Mouse (Mus musculus): ENCODE measurements around the gene Ly6g5b. TPM values are rescaled to one million over a fixed set of nuclear protein-coding genes. Genes with fewer than 3 reads are reported as not detected.

Gene Ly6g5b
- polyA plus RNA-seq (2015; fragmentation: Nextera tagmentation; extraction: Ambion mirVana), result 0.91 and 1.1 TPM in 2 replicates

DNA sequence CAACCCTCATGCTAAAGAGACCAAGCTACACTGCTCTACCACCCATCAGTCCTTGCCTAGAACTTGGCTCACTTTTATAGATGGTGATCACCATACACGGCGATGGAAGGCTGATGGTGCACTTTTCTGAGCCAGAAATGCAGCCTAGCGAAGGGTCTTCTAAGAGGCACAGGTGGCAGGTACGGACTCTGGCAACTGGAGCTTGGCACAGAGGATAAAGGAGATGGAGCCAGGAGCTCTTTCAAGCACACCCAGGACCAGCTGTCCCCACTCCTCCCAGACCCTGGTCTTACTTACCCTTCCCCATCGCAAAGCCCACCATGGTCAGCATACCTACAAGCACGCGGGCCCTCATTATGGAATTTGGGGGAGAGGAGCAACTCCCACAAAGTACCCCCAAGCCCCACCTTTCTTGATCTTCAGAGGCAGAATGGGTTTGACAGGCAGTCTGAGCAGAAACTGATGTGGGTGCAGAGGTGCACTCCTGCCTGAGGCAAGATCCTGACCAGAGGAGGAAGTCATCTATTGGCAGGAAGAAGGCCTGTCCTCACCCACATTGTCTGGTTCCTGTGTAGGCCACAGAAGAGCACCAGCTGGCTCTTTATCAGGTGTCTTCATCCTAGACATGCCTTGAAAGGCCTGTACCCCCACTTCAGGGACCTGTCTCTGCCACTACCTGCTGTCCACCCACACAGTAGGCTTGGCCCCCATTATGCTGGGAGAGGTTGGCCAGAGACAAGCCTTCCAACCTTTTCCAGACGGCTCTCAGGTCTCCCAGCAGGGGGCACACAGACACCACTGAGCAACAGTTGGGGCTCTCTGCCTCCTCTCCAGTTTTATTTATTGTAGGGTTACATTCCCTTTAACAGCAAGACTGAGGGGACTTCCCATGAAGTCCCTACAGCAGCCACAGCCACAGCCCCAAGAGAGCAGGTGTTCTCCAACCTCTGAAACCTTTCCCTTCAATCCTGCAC lies at the start of gene Ly6g5b:
Gene Ly6g5b, minus strand, starts transcription at position 383 of the 974 bp plus-strand sequence.
- ATAC-seq (ENCODE audit: low FRiP score, low read depth), result no peak
- Histone ChIP-seq H3K4me2 (replicated peaks) (no peak within 1 kb of the TSS), H3K4me1 (peaks cover 9% of the 10 kb centered on the region), H3K9me3 (no peaks in the 10 kb centered on the region), H3K36me3 (peaks cover 47% of the 10 kb centered on the region), H3K4me3 (no peak within 1 kb of the TSS), H3K27ac (no peak within 1 kb of the TSS), H3K9ac (no peak within 1 kb of the TSS), H3K27me3 (no peaks in the 10 kb centered on the region)
- WGBS, result 81% methylated on average over 8 of the region's 8 CpGs

GRCm38 (mm10) chr17:35164218-35164567 lies 49.0 kb upstream of the Ly6g5b start:
- Histone ChIP-seq H3K4me2 (replicated peaks) (peak overlapping the region; percentile 99), H3K4me3 (peak overlapping the region; percentile 100), H3K27me3 (no peaks in the 10 kb centered on the region), H3K27ac (peak overlapping the region; percentile 95), H3K36me3 (peaks cover 38% of the 10 kb centered on the region), H3K9ac (peak overlapping the region; percentile 100), H3K4me1 (peaks cover 33% of the 10 kb centered on the region), H3K9me3 (no peaks in the 10 kb centered on the region)
- under 1% methylated on average over 17 of the region's 28 CpGs for WGBS
- no peak for ATAC-seq (ENCODE audit: low FRiP score, low read depth)

DNA sequence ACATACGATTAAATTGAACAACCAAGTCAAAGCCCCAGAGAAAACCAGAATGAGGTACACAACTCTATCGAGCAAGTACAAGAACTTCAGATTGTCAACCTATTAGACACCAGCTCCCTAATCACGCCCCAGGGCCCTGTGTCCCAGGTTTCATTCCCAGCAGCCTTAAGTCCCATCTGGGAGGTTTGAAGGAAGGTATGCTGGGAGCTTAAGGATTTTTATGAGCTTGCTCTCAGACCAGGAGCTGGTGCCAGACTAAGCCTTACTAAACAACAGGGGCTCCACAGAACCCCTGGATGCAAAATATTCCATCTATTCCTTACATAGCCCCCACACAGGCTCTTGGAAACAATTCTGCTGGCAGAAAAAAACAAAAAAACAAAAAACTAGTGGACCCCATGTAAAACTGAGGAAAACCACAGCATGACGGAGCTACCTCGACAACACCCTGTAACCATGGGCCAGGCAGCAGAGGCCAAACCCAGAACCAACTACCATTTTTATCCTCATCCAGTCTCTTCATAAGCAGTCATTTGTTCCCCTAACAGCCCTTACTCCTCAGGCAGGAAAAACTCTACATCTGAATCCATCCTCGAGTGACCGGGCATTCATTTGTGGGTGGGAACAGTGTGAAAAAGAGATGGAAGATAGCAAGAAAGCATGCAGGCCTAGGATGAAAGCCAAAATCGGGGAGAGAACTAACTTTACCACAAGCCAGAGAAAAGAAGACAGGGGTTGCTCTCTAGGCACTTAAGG lies 48.3 kb upstream of the Ly6g5b start:
- no peak for ATAC-seq (ENCODE audit: low FRiP score, low read depth)
- H3K4me1 ChIP-seq, result peaks cover 33% of the 10 kb centered on the region
- no peaks in the 10 kb centered on the region for H3K9me3 ChIP-seq
- no peaks in the 10 kb centered on the region for H3K27me3 ChIP-seq
- H3K4me3 ChIP-seq, result peak overlapping the region; percentile 100
- H3K4me2 ChIP-seq (replicated peaks), result peak overlapping the region; percentile 99
- H3K36me3 ChIP-seq, result peaks cover 45% of the 10 kb centered on the region
- WGBS, result 9% methylated on average over 8 of the region's 8 CpGs
- peak overlapping the region; percentile 95 for H3K27ac ChIP-seq
- peak overlapping the region; percentile 100 for H3K9ac ChIP-seq

DNA sequence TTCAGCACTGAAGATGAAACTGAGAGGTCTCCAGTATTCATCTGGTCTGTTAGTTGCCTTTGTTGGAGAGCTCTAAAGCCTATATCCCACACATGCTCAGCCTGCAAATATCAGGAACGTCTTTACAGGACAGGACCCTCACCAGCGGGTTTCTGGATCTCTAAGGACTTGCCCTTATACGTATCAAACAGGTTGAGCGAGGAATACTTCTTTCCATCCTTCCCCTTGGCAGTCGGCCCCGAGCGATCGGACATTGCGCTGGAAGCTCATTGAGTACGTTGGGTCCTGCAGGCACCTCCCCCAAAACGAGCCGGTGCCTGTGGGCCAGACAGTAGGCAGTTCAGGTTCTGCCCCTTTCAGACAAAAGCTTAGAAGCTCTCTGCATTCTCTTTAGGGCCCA lies 47.5 kb upstream of the Ly6g5b start:
- H3K27ac ChIP-seq, result no peak overlapping the region
- no peaks in the 10 kb centered on the region for H3K27me3 ChIP-seq
- 53% methylated on average over 12 of the region's 12 CpGs for WGBS
- peak overlapping the region; percentile 100 for H3K9ac ChIP-seq
- H3K4me3 ChIP-seq, result peak overlapping the region; percentile 100
- H3K4me1 ChIP-seq, result peaks cover 33% of the 10 kb centered on the region
- ATAC-seq (ENCODE audit: low FRiP score, low read depth), result no peak
- H3K9me3 ChIP-seq, result no peaks in the 10 kb centered on the region
- peak overlapping the region; percentile 99 for H3K4me2 ChIP-seq (replicated peaks)
- peaks cover 52% of the 10 kb centered on the region for H3K36me3 ChIP-seq

DNA sequence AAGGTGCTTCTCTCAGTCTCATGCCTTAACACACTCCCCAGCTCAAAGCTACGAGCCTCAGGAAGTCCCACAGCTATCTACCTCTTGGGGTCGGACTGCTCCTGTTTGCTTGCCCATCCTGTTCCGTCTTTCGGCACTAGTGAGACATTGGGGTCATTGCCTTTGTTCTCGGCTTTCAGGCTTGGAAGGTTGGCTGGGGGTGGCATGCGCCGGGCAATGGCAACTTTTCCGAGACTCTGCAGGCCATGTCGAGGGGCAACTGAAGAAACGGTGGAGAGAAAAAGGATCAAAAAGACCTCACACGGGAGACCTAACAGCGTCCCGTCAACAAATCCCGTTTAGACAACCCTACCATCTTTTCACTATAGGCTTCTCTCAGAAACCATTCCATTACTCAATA lies 46.9 kb upstream of the Ly6g5b start:
- peak overlapping the region; percentile 100 for H3K9ac ChIP-seq
- WGBS, result 78% methylated on average over 14 of the region's 14 CpGs
- H3K9me3 ChIP-seq, result no peaks in the 10 kb centered on the region
- peak overlapping the region; percentile 99 for H3K4me2 ChIP-seq (replicated peaks)
- peaks cover 58% of the 10 kb centered on the region for H3K36me3 ChIP-seq
- H3K4me3 ChIP-seq, result peak overlapping the region; percentile 100; the same call in 1 of the 2 replicates
- H3K27me3 ChIP-seq, result no peaks in the 10 kb centered on the region
- H3K4me1 ChIP-seq, result peaks cover 33% of the 10 kb centered on the region
- ATAC-seq (ENCODE audit: low FRiP score, low read depth), result no peak
- H3K27ac ChIP-seq, result no peak overlapping the region

GRCm38 (mm10) chr17:35161421-35161820 lies 46.2 kb upstream of the Ly6g5b start:
- Histone ChIP-seq H3K36me3 (peaks cover 65% of the 10 kb centered on the region), H3K9ac (no peak overlapping the region), H3K27ac (no peak overlapping the region), H3K4me3 (0 out of 2 replicates have a peak overlapping the region, but pooled peaks have one; percentile 100), H3K4me1 (peaks cover 32% of the 10 kb centered on the region), H3K4me2 (replicated peaks) (no peak overlapping the region), H3K27me3 (no peaks in the 10 kb centered on the region), H3K9me3 (no peaks in the 10 kb centered on the region)
- no peak for ATAC-seq (ENCODE audit: low FRiP score, low read depth)
- WGBS, result 85% methylated on average over 11 of the region's 11 CpGs

GRCm38 (mm10) chr17:35159638-35160037 lies 44.4 kb upstream of the Ly6g5b start:
- H3K27ac ChIP-seq, result no peak overlapping the region
- no peaks in the 10 kb centered on the region for H3K9me3 ChIP-seq
- no peak overlapping the region for H3K4me3 ChIP-seq
- H3K36me3 ChIP-seq, result peaks cover 83% of the 10 kb centered on the region
- H3K27me3 ChIP-seq, result no peaks in the 10 kb centered on the region
- ATAC-seq (ENCODE audit: low FRiP score, low read depth), result no peak
- 91% methylated on average over 7 of the region's 7 CpGs for WGBS
- no peak overlapping the region for H3K9ac ChIP-seq
- peaks cover 30% of the 10 kb centered on the region for H3K4me1 ChIP-seq
- no peak overlapping the region for H3K4me2 ChIP-seq (replicated peaks)

- Histone ChIP-seq H3K27ac (no peak overlapping the region), H3K27me3 (no peaks in the 10 kb centered on the region), H3K4me3 (no peak overlapping the region), H3K9me3 (no peaks in the 10 kb centered on the region), H3K4me1 (peaks cover 33% of the 10 kb centered on the region), H3K9ac (no peak overlapping the region; the same call in 1 of the 2 replicates), H3K36me3 (peaks cover 89% of the 10 kb centered on the region), H3K4me2 (replicated peaks) (no peak overlapping the region)
- WGBS, result 95% methylated on average over 16 of the region's 16 CpGs
- ATAC-seq (ENCODE audit: low FRiP score, low read depth), result no peak
Measured at GRCm38 (mm10) chr17:35158850-35159593, 43.8 kb upstream of the Ly6g5b start.

GRCm38 (mm10) chr17:35157661-35158175 lies 42.5 kb upstream of the Ly6g5b start:
- Histone ChIP-seq H3K4me3 (no peak overlapping the region), H3K4me2 (replicated peaks) (no peak overlapping the region), H3K36me3 (peaks cover 100% of the 10 kb centered on the region), H3K4me1 (peaks cover 25% of the 10 kb centered on the region), H3K27me3 (no peaks in the 10 kb centered on the region), H3K27ac (no peak overlapping the region), H3K9me3 (no peaks in the 10 kb centered on the region), H3K9ac (no peak overlapping the region)
- 93% methylated on average over 8 of the region's 8 CpGs for WGBS
- no peak for ATAC-seq (ENCODE audit: low FRiP score, low read depth)

GRCm38 (mm10) chr17:35157254-35157653 lies 42.0 kb upstream of the Ly6g5b start:
- Histone ChIP-seq H3K4me2 (replicated peaks) (no peak overlapping the region), H3K9ac (no peak overlapping the region), H3K4me1 (peaks cover 20% of the 10 kb centered on the region), H3K27me3 (no peaks in the 10 kb centered on the region), H3K9me3 (no peaks in the 10 kb centered on the region), H3K27ac (no peak overlapping the region), H3K4me3 (no peak overlapping the region), H3K36me3 (peaks cover 100% of the 10 kb centered on the region)
- WGBS, result 96% methylated on average over 8 of the region's 8 CpGs
- ATAC-seq (ENCODE audit: low FRiP score, low read depth), result no peak

DNA sequence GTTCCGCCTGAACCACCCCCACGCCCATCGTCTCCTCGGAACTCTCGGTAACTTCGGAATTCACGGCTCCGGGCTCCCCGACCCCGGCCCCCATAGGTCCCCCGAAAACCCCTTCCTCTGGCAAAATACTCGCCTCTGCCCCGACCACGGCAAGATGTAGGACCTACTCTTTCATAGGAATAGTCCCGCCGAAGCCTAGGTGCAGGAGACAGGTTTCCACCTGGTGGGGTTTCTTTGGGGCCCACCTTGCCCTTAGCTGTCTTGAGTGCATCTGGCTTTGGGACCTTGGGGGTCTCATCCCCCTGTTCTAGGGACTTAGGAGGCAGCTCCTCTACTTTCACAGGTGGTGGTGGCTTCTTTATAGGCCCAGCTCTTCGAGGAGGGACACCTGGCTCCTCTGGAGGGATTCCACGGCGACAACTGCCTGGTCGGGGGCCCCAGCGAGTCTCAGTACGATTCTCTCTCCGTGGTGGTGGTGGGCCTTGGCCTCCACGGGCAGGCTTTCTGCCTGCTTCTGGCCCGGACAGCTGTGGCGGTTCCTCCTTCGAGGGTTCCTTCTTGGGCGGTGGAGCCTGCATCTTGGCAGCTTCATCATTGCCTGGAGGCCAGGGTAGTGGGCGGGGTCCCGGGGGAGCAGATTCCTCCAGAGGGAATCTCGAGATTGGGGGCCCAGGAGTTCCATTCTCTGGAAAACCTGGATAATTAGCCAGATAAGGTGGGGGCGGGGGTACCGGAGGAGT lies 41.4 kb upstream of the Ly6g5b start:
- no peak overlapping the region for H3K4me2 ChIP-seq (replicated peaks)
- H3K4me3 ChIP-seq, result no peak overlapping the region
- H3K27me3 ChIP-seq, result no peaks in the 10 kb centered on the region
- peaks cover 14% of the 10 kb centered on the region; the same call in 1 of the 2 replicates for H3K4me1 ChIP-seq
- H3K27ac ChIP-seq, result no peak overlapping the region
- 90% methylated on average over 33 of the region's 33 CpGs for whole genome bisulfite sequencing
- no peak for ATAC-seq (ENCODE audit: low FRiP score, low read depth)
- 0 out of 2 replicates have a peak overlapping the region, but pooled peaks have one; percentile 13 for H3K9ac ChIP-seq
- no peaks in the 10 kb centered on the region for H3K9me3 ChIP-seq
- peaks cover 100% of the 10 kb centered on the region for H3K36me3 ChIP-seq

Measured in limb, embryonic 13.5 days (tissue).